Mouse (Mus musculus): ENCODE results near the gene Usp50.

The Usp50 gene

GRCm38 (mm10) chr2:126783370-126783769 lies at the start of gene Usp50:
Usp50 (minus strand) TSS chr2:126783470.
- no peak for DNase-seq (ENCODE audit: low read depth, low spot score)

- no peak for DNase-seq (ENCODE audit: low read depth, low spot score)
Observed at GRCm38 (mm10) chr2:126817414-126817813, 34.1 kb upstream of the Usp50 start.

- no peak for DNase-seq (ENCODE audit: low read depth, low spot score)
Observed at GRCm38 (mm10) chr2:126816644-126817347, 33.5 kb upstream of the Usp50 start.

- no peak for DNase-seq (ENCODE audit: low read depth, low spot score)
Observed at GRCm38 (mm10) chr2:126815822-126816221, 32.6 kb upstream of the Usp50 start.

GRCm38 (mm10) chr2:126801980-126802379 lies 18.7 kb upstream of the Usp50 start:
- no peak for DNase-seq (ENCODE audit: low read depth, low spot score)

- DNase-seq (ENCODE audit: low read depth, low spot score): no peak
Observed at GRCm38 (mm10) chr2:126798455-126798854, 15.2 kb upstream of the Usp50 start.

- DNase-seq (ENCODE audit: low read depth, low spot score): no peak
Observed at GRCm38 (mm10) chr2:126795708-126796107, 12.4 kb upstream of the Usp50 start.

GRCm38 (mm10) chr2:126792611-126793010 lies 9.3 kb upstream of the Usp50 start:
- no peak for DNase-seq (ENCODE audit: low read depth, low spot score)

- DNase-seq (ENCODE audit: low read depth, low spot score): no peak
Observed at GRCm38 (mm10) chr2:126787721-126788342, 4.6 kb upstream of the Usp50 start.

- DNase-seq (ENCODE audit: low read depth, low spot score): peak; percentile 86
Observed at GRCm38 (mm10) chr2:126782433-126782832, 837 bp downstream of the Usp50 start.

- DNase-seq (ENCODE audit: low read depth, low spot score): no peak
Observed at GRCm38 (mm10) chr2:126781478-126781877, 1.8 kb downstream of the Usp50 start.

GRCm38 (mm10) chr2:126780286-126780685 lies 3.0 kb downstream of the Usp50 start:
- no peak for DNase-seq (ENCODE audit: low read depth, low spot score)

- DNase-seq (ENCODE audit: low read depth, low spot score): no peak
Observed at GRCm38 (mm10) chr2:126778806-126779205, 4.5 kb downstream of the Usp50 start.

GRCm38 (mm10) chr2:126776416-126776815 lies 6.9 kb downstream of the Usp50 start:
- no peak for DNase-seq (ENCODE audit: low read depth, low spot score)

GRCm38 (mm10) chr2:126775951-126776350 lies 7.3 kb downstream of the Usp50 start:
- no peak for DNase-seq (ENCODE audit: low read depth, low spot score)

- DNase-seq (ENCODE audit: low read depth, low spot score): no peak
Observed at GRCm38 (mm10) chr2:126772217-126772616, 11.1 kb downstream of the Usp50 start.

GRCm38 (mm10) chr2:126769431-126770181 lies 13.7 kb downstream of the Usp50 start:
- no peak for DNase-seq (ENCODE audit: low read depth, low spot score)

GRCm38 (mm10) chr2:126768194-126768593 lies 15.1 kb downstream of the Usp50 start:
- DNase-seq (ENCODE audit: low read depth, low spot score): no peak

- DNase-seq (ENCODE audit: low read depth, low spot score): no peak
Observed at GRCm38 (mm10) chr2:126767599-126767998, 15.7 kb downstream of the Usp50 start.

- no peak for DNase-seq (ENCODE audit: low read depth, low spot score)
Observed at GRCm38 (mm10) chr2:126765867-126766582, 17.2 kb downstream of the Usp50 start.

GRCm38 (mm10) chr2:126759351-126759750 lies 23.9 kb downstream of the Usp50 start:
- DNase-seq (ENCODE audit: low read depth, low spot score): no peak

- DNase-seq (ENCODE audit: low read depth, low spot score): no peak
Observed at GRCm38 (mm10) chr2:126755664-126756063, 27.6 kb downstream of the Usp50 start.
